Mouse (Mus musculus) megakaryocyte, embryonic 14.5 days (primary cell): Measurements from ENCODE around the gene Fto. TPM values are rescaled to one million over a fixed set of nuclear protein-coding genes. Genes with fewer than 3 reads are reported as not detected.

ENCODE experiments used
- H3K27me3 ChIP-seq: replicated peaks from 2 replicates; pipeline ENCODE3; 2012; ENCODE audit warnings: inconsistent platforms
- H3K36me3 ChIP-seq: replicated peaks from 2 replicates; pipeline ENCODE3; 2012; ENCODE audit warnings: low read length, inconsistent platforms, mixed read lengths
- H3K4me1 ChIP-seq: 2 replicates; pipeline ENCODE4 v1.6.1; 2012; ENCODE audit warnings: inconsistent platforms
- H3K4me3 ChIP-seq: replicated peaks from 2 replicates; pipeline ENCODE3; 2012; ENCODE audit warnings: moderate library complexity, mild to moderate bottlenecking, inconsistent platforms
- H3K9me3 ChIP-seq: 2 replicates; pipeline ENCODE4 v1.6.1; 2012; ENCODE audit warnings: inconsistent platforms
- FLI1 ChIP-seq: IDR thresholded peaks from 2 replicates; pipeline ENCODE4 v1.6.1; 2012; ENCODE audit warnings: low read length, inconsistent platforms, mixed read lengths
- GATA1 ChIP-seq: IDR thresholded peaks from 3 replicates; pipeline ENCODE4 v1.6.1; 2012; ENCODE audit warnings: mixed read lengths, low read length, inconsistent platforms, borderline replicate concordance
- polyA plus RNA-seq: library from polyadenylated mRNA; stranded (reverse); fragments of >175 nt; gene quantifications from 2 replicates; pipeline ENCODE4 v1.2.3, GENCODE M21; 2012; ENCODE audit warnings: low replicate concordance; ENCODE audit not compliant: insufficient read depth

Gene Fto
- polyA plus RNA-seq, 1 experiment = 9.5 TPM

DNA sequence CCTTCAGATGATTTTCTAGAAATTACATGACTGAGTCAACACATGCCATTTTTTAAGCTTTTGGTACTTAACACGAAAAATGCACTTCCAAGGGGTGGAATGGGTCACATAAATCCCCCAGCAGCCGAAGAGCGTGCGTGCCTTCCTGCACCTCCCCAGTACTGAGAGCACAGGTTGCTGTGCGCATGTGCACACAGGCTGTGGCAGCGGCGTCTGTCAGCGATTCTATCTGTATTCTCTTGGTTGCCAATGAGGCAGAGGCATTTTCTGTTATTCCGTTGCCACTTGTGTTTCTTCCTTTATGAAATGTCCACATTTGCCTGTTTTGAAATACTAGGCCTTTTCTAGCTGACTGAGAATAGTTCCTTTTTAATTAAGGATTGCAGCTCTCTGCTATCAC lies 324.4 kb downstream of the Fto start:
- H3K36me3 ChIP-seq = peaks cover 13% of the 10 kb centered on the region
- peaks cover 28% of the 10 kb centered on the region for H3K9me3 ChIP-seq
- H3K27me3 ChIP-seq = no peaks in the 10 kb centered on the region
- no peak overlapping the region for H3K4me3 ChIP-seq
- no peaks in the 10 kb centered on the region for H3K4me1 ChIP-seq
- TF ChIP-seq FLI1 (no peak), GATA1 (no peak)

- Histone ChIP-seq H3K9me3 (peaks cover 28% of the 10 kb centered on the region), H3K4me1 (no peaks in the 10 kb centered on the region), H3K4me3 (no peak overlapping the region), H3K36me3 (peaks cover 12% of the 10 kb centered on the region), H3K27me3 (no peaks in the 10 kb centered on the region)
- no peak for TF ChIP-seq GATA1
- no peak for TF ChIP-seq FLI1
These were observed 324.9 kb downstream of the Fto start for GRCm38 (mm10) chr8:91638256-91638655.

GRCm38 (mm10) chr8:91640471-91640870 lies 327.1 kb downstream of the Fto start:
- TF ChIP-seq FLI1 = no peak
- no peak for TF ChIP-seq GATA1
- no peak overlapping the region for H3K4me3 ChIP-seq
- peaks cover 3% of the 10 kb centered on the region for H3K36me3 ChIP-seq

GRCm38 (mm10) chr8:91645484-91645883 lies 332.2 kb downstream of the Fto start:
- H3K9me3 ChIP-seq = no peaks in the 10 kb centered on the region
- no peaks in the 10 kb centered on the region for H3K27me3 ChIP-seq
- H3K36me3 ChIP-seq = no peaks in the 10 kb centered on the region
- H3K4me3 ChIP-seq = no peak overlapping the region
- no peaks in the 10 kb centered on the region for H3K4me1 ChIP-seq
- TF ChIP-seq GATA1 (no peak), FLI1 (no peak)

More at GRCm38 (mm10) chr8:91640471-91640870, 327.1 kb downstream of the Fto start:
- Histone ChIP-seq H3K4me1 (no peaks in the 10 kb centered on the region), H3K9me3 (peaks cover 15% of the 10 kb centered on the region), H3K27me3 (no peaks in the 10 kb centered on the region)

DNA sequence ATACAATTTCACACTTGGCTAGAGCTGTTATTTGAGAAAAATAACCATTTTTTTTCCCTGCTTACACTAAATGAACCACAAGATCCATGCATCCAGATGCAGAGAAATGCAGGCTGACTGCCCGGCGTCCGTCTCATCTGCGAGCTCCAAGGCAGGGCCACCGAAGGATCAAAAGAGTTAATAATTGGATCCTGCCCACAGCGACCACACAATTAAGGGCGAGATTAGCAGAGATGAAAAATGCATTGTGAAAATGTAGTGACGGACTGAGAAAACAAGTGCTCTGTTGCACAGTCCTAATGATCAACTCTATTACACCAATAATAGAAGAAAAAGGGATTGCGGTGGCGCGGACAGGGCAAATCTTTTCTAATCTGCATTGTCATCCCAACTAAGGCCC lies 334.6 kb downstream of the Fto start:
- peaks cover 2% of the 10 kb centered on the region; the same call in 1 of the 2 replicates for H3K9me3 ChIP-seq
- no peaks in the 10 kb centered on the region for H3K36me3 ChIP-seq
- H3K27me3 ChIP-seq = no peaks in the 10 kb centered on the region
- H3K4me3 ChIP-seq = no peak overlapping the region
- no peak for TF ChIP-seq GATA1
- no peak for TF ChIP-seq FLI1
- H3K4me1 ChIP-seq = no peaks in the 10 kb centered on the region

DNA sequence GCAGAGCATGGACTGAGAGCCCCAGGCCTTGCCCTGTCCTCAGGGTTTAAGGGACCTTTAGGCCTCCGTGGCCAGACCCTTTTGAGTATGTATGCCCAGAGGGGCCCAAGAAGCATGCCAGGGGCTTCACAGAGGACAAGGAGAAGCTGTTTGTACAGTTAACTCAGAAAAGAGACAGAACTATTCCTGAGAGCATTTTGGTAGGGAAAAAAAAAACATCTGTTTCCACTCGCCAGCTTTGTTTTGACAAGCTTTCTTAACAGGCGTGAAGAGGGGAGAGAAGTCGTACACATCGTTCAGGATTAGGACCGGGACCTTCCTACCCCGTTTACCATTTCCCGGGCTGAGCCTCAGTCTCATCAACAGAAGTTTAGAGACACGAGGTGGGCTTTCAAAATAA lies 335.5 kb downstream of the Fto start:
- H3K4me3 ChIP-seq = no peak overlapping the region
- H3K9me3 ChIP-seq = peaks cover 7% of the 10 kb centered on the region; the same call in 1 of the 2 replicates
- H3K4me1 ChIP-seq = no peaks in the 10 kb centered on the region
- no peaks in the 10 kb centered on the region for H3K27me3 ChIP-seq
- H3K36me3 ChIP-seq = no peaks in the 10 kb centered on the region
- no peak for TF ChIP-seq GATA1
- TF ChIP-seq FLI1 = no peak

GRCm38 (mm10) chr8:91653561-91653960 lies 340.2 kb downstream of the Fto start:
- no peak overlapping the region for H3K4me3 ChIP-seq
- no peaks in the 10 kb centered on the region for H3K4me1 ChIP-seq
- no peak for TF ChIP-seq FLI1
- no peak for TF ChIP-seq GATA1
- no peaks in the 10 kb centered on the region for H3K36me3 ChIP-seq
- H3K9me3 ChIP-seq = peaks cover 43% of the 10 kb centered on the region
- no peaks in the 10 kb centered on the region for H3K27me3 ChIP-seq

- Histone ChIP-seq H3K36me3 (no peaks in the 10 kb centered on the region), H3K27me3 (no peaks in the 10 kb centered on the region), H3K4me1 (no peaks in the 10 kb centered on the region), H3K9me3 (peaks cover 50% of the 10 kb centered on the region), H3K4me3 (no peak overlapping the region)
- no peak for TF ChIP-seq GATA1
- no peak for TF ChIP-seq FLI1
These were observed 344.1 kb downstream of the Fto start for GRCm38 (mm10) chr8:91657381-91657780.

DNA sequence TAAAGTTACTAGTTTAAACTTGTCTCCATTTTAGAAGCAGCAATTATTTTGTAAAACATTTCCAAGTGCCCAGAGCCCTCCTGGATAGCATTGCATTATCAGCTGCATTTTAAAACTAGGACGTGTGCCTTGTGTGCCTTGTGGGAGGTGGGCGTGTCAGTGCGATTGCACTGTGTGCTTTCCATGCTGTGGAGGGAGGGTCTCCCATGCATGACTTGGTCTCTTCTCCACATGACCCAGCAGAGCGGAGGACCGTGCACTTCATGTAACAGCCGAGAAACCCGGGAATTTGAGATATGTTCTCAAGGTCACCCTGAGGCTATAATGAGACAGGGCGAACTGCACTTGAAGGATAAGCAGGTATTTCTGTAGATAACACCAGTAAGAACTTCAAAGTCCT lies 347.6 kb downstream of the Fto start:
- peaks cover 28% of the 10 kb centered on the region for H3K9me3 ChIP-seq
- H3K36me3 ChIP-seq = peaks cover under 1% of the 10 kb centered on the region
- TF ChIP-seq GATA1 (no peak), FLI1 (no peak)
- H3K4me3 ChIP-seq = no peak overlapping the region
- no peaks in the 10 kb centered on the region for H3K4me1 ChIP-seq
- no peaks in the 10 kb centered on the region for H3K27me3 ChIP-seq

- TF ChIP-seq GATA1 (no peak), FLI1 (no peak)
These were observed 356.2 kb downstream of the Fto start for GRCm38 (mm10) chr8:91669461-91670071.

More at GRCm38 (mm10) chr8:91669461-91670071, 356.2 kb downstream of the Fto start:
- Histone ChIP-seq H3K9me3 (no peaks in the 10 kb centered on the region), H3K4me3 (no peak overlapping the region), H3K27me3 (peaks cover 5% of the 10 kb centered on the region), H3K4me1 (peaks cover 5% of the 10 kb centered on the region; the same call in 1 of the 2 replicates), H3K36me3 (peaks cover 28% of the 10 kb centered on the region)
